ENCODE assay signal across 16 mouse cellular contexts in the genomic region with DNA sequence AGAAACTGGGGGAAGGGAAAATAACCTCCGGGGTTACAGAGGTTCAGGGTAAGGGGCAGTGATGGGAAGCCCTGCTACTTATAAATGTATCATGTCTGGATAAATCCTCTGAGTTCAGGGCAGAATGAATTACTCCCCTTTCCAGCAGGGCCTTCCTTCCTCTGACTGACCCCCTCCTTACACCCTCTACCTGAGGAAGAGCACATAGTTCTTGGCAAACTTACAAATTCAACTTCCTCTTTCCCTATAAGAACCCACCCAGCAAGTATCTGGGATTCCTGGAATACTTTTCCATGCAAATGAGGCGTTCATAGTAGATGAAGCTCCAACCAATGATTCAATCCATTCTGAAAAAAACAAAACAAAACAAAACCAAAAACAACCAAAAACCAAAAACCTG. TPM values are rescaled to one million over a fixed set of nuclear protein-coding genes. Genes with fewer than 3 reads are reported as not detected.
"Had no signal": no experiment of that assay in that cellular context is flagged by ENCODE, and none has a peak within 500 bp of the region (broad histone marks: within the 10 kb centered on the region; RNA-seq: fewer than 3 reads in every experiment).

No protein-coding gene starts in this region.

- H3K4me3 ChIP-seq: limb, embryonic 15.5 days; liver, embryonic 12.5 days; megakaryocyte, embryonic 14.5 days; midbrain, embryonic 15.5 days; neural tube, embryonic 13.5 days had no signal

- H3K4me1 ChIP-seq: limb, embryonic 15.5 days; midbrain, embryonic 15.5 days had no signal

- H3K4me2 ChIP-seq: limb, embryonic 15.5 days; liver, embryonic 12.5 days; midbrain, embryonic 11.5 days; midbrain, embryonic 15.5 days; neural tube, embryonic 13.5 days had no signal

- H3K9ac ChIP-seq: limb, embryonic 15.5 days; liver, embryonic 12.5 days; midbrain, embryonic 15.5 days; neural tube, embryonic 13.5 days had no signal

- DNase-seq: kidney, adult 8-10 months; layer of hippocampus, adult 9-11 months; layer of hippocampus, postnatal 36 days; retina, postnatal 1 day; right cerebral cortex, postnatal 4 days; spleen, adult 18-20 months; thymus, adult 18-20 months; thymus, postnatal 14 days had no signal

- H3K27ac ChIP-seq: limb, embryonic 15.5 days; liver, embryonic 12.5 days; midbrain, embryonic 15.5 days; neural tube, embryonic 13.5 days had no signal

- H3K36me3 ChIP-seq: limb, embryonic 15.5 days; liver, embryonic 12.5 days; midbrain, embryonic 15.5 days; neural tube, embryonic 13.5 days had no signal

- ATAC-seq: intestine, embryonic 16.5 days; liver, embryonic 12.5 days; midbrain, embryonic 15.5 days had no signal

- H3K9me3 ChIP-seq: limb, embryonic 15.5 days; liver, embryonic 12.5 days; megakaryocyte, embryonic 14.5 days; midbrain, embryonic 15.5 days; neural tube, embryonic 13.5 days had no signal

- H3K27me3 ChIP-seq: limb, embryonic 15.5 days; liver, embryonic 12.5 days; megakaryocyte, embryonic 14.5 days; midbrain, embryonic 15.5 days; neural tube, embryonic 13.5 days had no signal

RNA-seq across cellular contexts. Expression of gene Adgrf5, which starts 22.6 kb away (rescaled TPM):
- total RNA-seq: monocyte, adult 5-6 weeks had no signal
